Mouse (Mus musculus) G1E (cell line): Measurements from ENCODE around the gene Olfr380.

ENCODE experiments used
- CTCF ChIP-seq: IDR thresholded peaks from 2 replicates; pipeline ENCODE4 v1.5.1; 2012; ENCODE audit warnings: low read depth, low read length, inconsistent platforms, mixed read lengths
- GATA1 ChIP-seq: IDR thresholded peaks from 2 replicates; pipeline ENCODE4 v1.6.1; 2012; ENCODE audit warnings: borderline replicate concordance, low read length, inconsistent platforms, mixed read lengths

- no peak for TF ChIP-seq CTCF
- no peak for TF ChIP-seq GATA1
These were observed 28.9 kb downstream of the Olfr380 start, which contains the start of gene Olfr378 for GRCm38 (mm10) chr11:73428377-73428776.
